7 mouse cellular contexts compared by ENCODE assay signal in the genomic region with DNA sequence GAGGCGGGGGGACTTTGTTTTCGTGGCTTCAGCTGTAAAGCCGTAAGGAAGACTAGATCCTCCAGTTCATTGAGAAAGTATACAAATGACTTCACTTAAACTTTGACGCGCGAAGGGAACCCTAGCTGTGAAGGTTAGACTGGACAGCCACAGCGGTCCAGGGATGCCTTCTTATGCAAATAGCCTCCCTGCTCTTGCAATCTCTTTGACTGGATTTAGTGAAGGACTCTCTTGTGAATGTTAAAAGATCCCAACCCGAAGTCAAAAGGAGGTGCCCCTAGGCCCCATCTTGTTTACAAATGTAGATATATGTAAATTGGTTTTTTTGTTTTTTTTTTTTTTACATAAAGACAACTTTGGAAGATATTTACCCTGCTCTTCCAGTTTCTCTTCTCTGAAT. TPM values are rescaled to one million over a fixed set of nuclear protein-coding genes. Genes with fewer than 3 reads are reported as not detected.
DNase-seq lines count a peak whose midpoint lies in the region; ATAC-seq and TF ChIP-seq lines count a peak whose summit lies in the region.

No protein-coding gene starts in this region.

- H3K4me1 ChIP-seq in testis, adult 2 months (ENCODE audit: control insufficient read depth, insufficient read depth, low read length): peaks cover 16% of the 10 kb centered on the region
- peaks cover 18% of the 10 kb centered on the region for H3K4me1 ChIP-seq in embryonic fibroblast, embryonic 13.5 days (ENCODE audit: control insufficient read depth, insufficient read depth, low read length)
- H3K4me1 ChIP-seq in liver, embryonic 11.5 days (replicated peaks; ENCODE audit: control insufficient read depth, insufficient read depth, low read length): peaks cover 52% of the 10 kb centered on the region

- H3K9me3 ChIP-seq in liver, embryonic 11.5 days (ENCODE audit: control insufficient read depth, low read length): no peaks in the 10 kb centered on the region

- 3% methylated on average over 8 of the region's 8 CpGs for WGBS in liver, embryonic 11.5 days

- TF ChIP-seq CTCF in testis, adult 2 months (IDR thresholded peaks at IDR 0.05; ENCODE audit: control insufficient read depth, insufficient read depth, insufficient replicate concordance, low read depth, low read length): no peak
- TF ChIP-seq CTCF in embryonic fibroblast, embryonic 13.5 days (IDR thresholded peaks at IDR 0.05; ENCODE audit: borderline replicate concordance, insufficient read depth, low read length): no peak

- no peaks in the 10 kb centered on the region for H3K27me3 ChIP-seq in testis, adult 2 months (ENCODE audit: control insufficient read depth, insufficient read depth, low read length)
- H3K27me3 ChIP-seq in liver, embryonic 11.5 days (replicated peaks; ENCODE audit: control insufficient read depth, insufficient read depth, low read length): no peaks in the 10 kb centered on the region

- TF ChIP-seq POLR2A in testis, adult 2 months (IDR thresholded peaks at IDR 0.05; ENCODE audit: control insufficient read depth, low read depth, low read length): no peak
- no peak for TF ChIP-seq POLR2A in embryonic fibroblast, embryonic 13.5 days (IDR thresholded peaks at IDR 0.05; ENCODE audit: low read depth, low read length)

- peak overlapping the region; percentile 85 for H3K4me3 ChIP-seq in testis, adult 2 months (ENCODE audit: control insufficient read depth, low read depth, low read length)
- H3K4me3 ChIP-seq in embryonic fibroblast, embryonic 13.5 days (ENCODE audit: insufficient read depth, low read length): peak overlapping the region; percentile 90
- peak overlapping the region; percentile 71 for H3K4me3 ChIP-seq in liver, embryonic 11.5 days (ENCODE audit: low read depth, low read length)

- H3K9ac ChIP-seq in liver, embryonic 11.5 days (ENCODE audit: low read depth, low read length): peak overlapping the region; percentile 92

- ATAC-seq in liver, embryonic 11.5 days (replicated peaks; ENCODE audit: low FRiP score): no peak
- no peak for ATAC-seq in cerebellum, adult (ENCODE audit: insufficient number of reproducible peaks, low FRiP score, low TSS enrichment)

- DNase-seq in testis, postnatal 10 days (ENCODE audit: low spot score): no peak
- DNase-seq in liver, embryonic 11.5 days (ENCODE audit: low spot score): no peak
- no peak for DNase-seq in urinary bladder, postnatal 25 days (ENCODE audit: low spot score)
- DNase-seq in adrenal gland, postnatal 10 days: no peak

- H3K36me3 ChIP-seq in testis, adult 2 months (ENCODE audit: control insufficient read depth, insufficient read depth, low read length): no peaks in the 10 kb centered on the region
- H3K36me3 ChIP-seq in liver, embryonic 11.5 days (ENCODE audit: control insufficient read depth, insufficient read depth, low read length): peaks cover under 1% of the 10 kb centered on the region; the same call in 1 of the 2 replicates

- H3K4me2 ChIP-seq in liver, embryonic 11.5 days: peak overlapping the region; percentile 85

- peak overlapping the region; percentile 89; the same call in 1 of the 2 replicates for H3K27ac ChIP-seq in testis, adult 2 months (ENCODE audit: control insufficient read depth, insufficient read depth, low read depth, low read length)
- peak overlapping the region; percentile 75 for H3K27ac ChIP-seq in embryonic fibroblast, embryonic 13.5 days (ENCODE audit: insufficient read depth, low read length)
- H3K27ac ChIP-seq in liver, embryonic 11.5 days (ENCODE audit: low read depth, low read length): peak overlapping the region; percentile 95

RNA-seq across cellular contexts. Expression of a gene that starts 1.7 kb away (rescaled TPM):
- 22.1 TPM in 2 replicates for polyA plus RNA-seq in testis, adult 2 months (2012; rRNA removed)
- polyA plus RNA-seq in embryonic fibroblast, embryonic 13.5 days (2011; ENCODE audit: insufficient read length, low read depth, missing spikeins): 159 and 160 TPM in 2 replicates
- polyA plus RNA-seq in liver, embryonic 11.5 days (2014; fragmentation: Nextera tagmentation; extraction: Ambion mirVana): 196 and 198 TPM in 2 replicates
- total RNA-seq in adrenal gland, postnatal 10 days (2021): 10 to 100 TPM; 59.9 to 75.9 TPM

RNA-seq across cellular contexts. Expression of a gene that starts 1.8 kb away (rescaled TPM):
- 9.5 and 9.7 TPM in 2 replicates for polyA plus RNA-seq in testis, adult 2 months (2012; rRNA removed)
- 7.9 and 10.2 TPM in 2 replicates for polyA plus RNA-seq in embryonic fibroblast, embryonic 13.5 days (2011; ENCODE audit: insufficient read length, low read depth, missing spikeins)
- 33.7 and 39.3 TPM in 2 replicates for polyA plus RNA-seq in liver, embryonic 11.5 days (2014; fragmentation: Nextera tagmentation; extraction: Ambion mirVana)
- total RNA-seq in adrenal gland, postnatal 10 days (2021): 10 to 100 TPM in 1 of 2 experiments, 1 to 10 TPM in 1; 8.1 to 12.5 TPM

RNA-seq across cellular contexts. Expression of a gene that starts 21.8 kb away (rescaled TPM):
- 2.7 and 3.3 TPM in 2 replicates for polyA plus RNA-seq in testis, adult 2 months (2012; rRNA removed)
- polyA plus RNA-seq in embryonic fibroblast, embryonic 13.5 days (2011; ENCODE audit: insufficient read length, low read depth, missing spikeins): 0.45 and 2.6 TPM in 2 replicates
- 1.8 and 2.4 TPM in 2 replicates for polyA plus RNA-seq in liver, embryonic 11.5 days (2014; fragmentation: Nextera tagmentation; extraction: Ambion mirVana)
- total RNA-seq in adrenal gland, postnatal 10 days (2021): 1 to 10 TPM; 2.2 to 3.8 TPM

RNA-seq across cellular contexts. Expression of a gene that starts 23.9 kb away (rescaled TPM):
- polyA plus RNA-seq in testis, adult 2 months (2012; rRNA removed): 27.9 and 40.5 TPM in 2 replicates
- polyA plus RNA-seq in embryonic fibroblast, embryonic 13.5 days (2011; ENCODE audit: insufficient read length, low read depth, missing spikeins): 0.58 and 2.7 TPM in 2 replicates
- polyA plus RNA-seq in liver, embryonic 11.5 days (2014; fragmentation: Nextera tagmentation; extraction: Ambion mirVana): 76.2 and 79.5 TPM in 2 replicates
- total RNA-seq in adrenal gland, postnatal 10 days (2021): 10 to 100 TPM; 38.6 to 52.9 TPM

RNA-seq across cellular contexts. Expression of a gene that starts 32.9 kb away (rescaled TPM):
- 39.3 and 42.7 TPM in 2 replicates for polyA plus RNA-seq in testis, adult 2 months (2012; rRNA removed)
- polyA plus RNA-seq in embryonic fibroblast, embryonic 13.5 days (2011; ENCODE audit: insufficient read length, low read depth, missing spikeins): 0.21 TPM in 1 of 2 replicates, not detected in the other
- 0.14 and 0.52 TPM in 2 replicates for polyA plus RNA-seq in liver, embryonic 11.5 days (2014; fragmentation: Nextera tagmentation; extraction: Ambion mirVana)
- under 1 TPM; 0.30 TPM for total RNA-seq in adrenal gland, postnatal 10 days (2021)
